Mouse (Mus musculus) liver, postnatal 0 days (tissue): ENCODE results near the gene Vmn1r48.
"Not testable (repeated sequence)": the region's sequence is repeated elsewhere in the genome, so short reads cannot be mapped to it uniquely, and the experiment has no call there.

Experiments used
- CTCF ChIP-seq: sonication (generic); IDR thresholded peaks from 2 replicates; pipeline ENCODE4 v1.5.1; 2016; ENCODE audit warnings: antibody characterized with exemption, low read depth
- EP300 ChIP-seq: IDR thresholded peaks from 2 replicates; pipeline ENCODE4 v1.6.1; 2016; ENCODE audit warnings: antibody characterized with exemption, low read depth, mild to moderate bottlenecking

DNA sequence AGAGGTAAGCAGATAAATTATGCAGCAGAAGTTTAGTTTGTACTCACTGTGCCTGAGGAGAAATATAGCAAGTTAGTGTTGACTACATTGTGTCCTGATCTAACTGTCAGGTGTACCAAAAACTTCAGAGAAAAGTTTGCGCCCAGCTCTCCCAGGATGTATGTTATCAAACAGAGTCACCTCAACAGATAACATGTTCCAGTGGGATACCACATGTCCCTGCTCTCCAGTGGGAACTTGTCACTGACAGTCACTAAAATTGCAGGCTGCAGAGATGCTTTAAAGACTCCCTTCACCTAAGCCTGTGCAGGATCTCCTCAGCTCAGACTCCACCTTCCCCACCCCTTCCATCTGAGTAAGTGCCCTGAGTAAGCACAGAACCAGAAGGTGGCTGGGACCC is 20.8 kb downstream of the Vmn1r48 start, which contains the start of gene Vmn1r47:
- not testable (repeated sequence) for TF ChIP-seq CTCF, EP300
